Mouse (Mus musculus) heart, postnatal 14 days (tissue): Measurements from ENCODE around the gene Ubl5. TPM values are rescaled to one million over a fixed set of nuclear protein-coding genes. Genes with fewer than 3 reads are reported as not detected.
"Not testable (repeated sequence)": the region's sequence is repeated elsewhere in the genome, so short reads cannot be mapped to it uniquely, and the experiment has no call there.

Source experiments
- DNase-seq, 2 experiments: peaks; one replicate each; pipeline ENCODE4 v3.0.0; 2021 to 2022
- intact Hi-C: fragments of 180-260 bp; cut with DNase I; formaldehyde crosslinking; loops from one replicate; pipeline ENCODE4 v1.15.1; 2025
- long read RNA-seq, 2 experiments: library from polyadenylated mRNA; stranded (forward); transcript quantifications; one replicate each; pipeline ENCODE4 v2.0.0; 2021
- total RNA-seq, 2 experiments: library from RNA; stranded (reverse); gene quantifications; 2 replicates each; pipeline ENCODE4 v1.2.3; 2021

Ubl5 gene
- 100 to 1,000 TPM; 226 to 229 TPM for total RNA-seq
- long read RNA-seq, experiment 1, transcript Ubl5-201 (5 exons, 2,114 nt): major isoform, 55 of 59 reads
- long read RNA-seq, experiment 1, partial matches to known transcripts: 0 of 59 reads
- long read RNA-seq, experiment 1, other reads (novel, unspliced or antisense): 3 of 59 reads
- long read RNA-seq, experiment 2, transcript Ubl5-201 (5 exons, 2,114 nt): major isoform, 62 of 68 reads
- long read RNA-seq, experiment 2, partial matches to known transcripts: 1 of 68 reads
- long read RNA-seq, experiment 2, other reads (novel, unspliced or antisense): 3 of 68 reads

- intact Hi-C loops: loop anchor here (10.0 kb wide), 1 partner anchor 177 kb away; the partner anchor contains the start of gene Zfp26
- peak; percentile 80 to 87 for DNase-seq
Measured at GRCm38 (mm10) chr9:20642101-20642895, at the start of gene Ubl5. Gene Ubl5, plus strand, starts transcription at chr9:20642878.

- intact Hi-C loops: no loop called here
- DNase-seq: no peak
Measured at GRCm38 (mm10) chr9:20601270-20601669, 41.4 kb upstream of the Ubl5 start.

- intact Hi-C loops: no loop called here
- no peak for DNase-seq
Measured at GRCm38 (mm10) chr9:20606269-20606668, 36.4 kb upstream of the Ubl5 start.

- intact Hi-C loops: no loop called here
- peak; percentile 84 to 87 for DNase-seq
Measured at GRCm38 (mm10) chr9:20607100-20607974, 35.3 kb upstream of the Ubl5 start.

- intact Hi-C loops: no loop called here
- no peak for DNase-seq
Measured at GRCm38 (mm10) chr9:20609831-20610464, 32.7 kb upstream of the Ubl5 start.

GRCm38 (mm10) chr9:20611976-20612375 is 30.7 kb upstream of the Ubl5 start:
- intact Hi-C loops: no loop called here
- no peak for DNase-seq

GRCm38 (mm10) chr9:20616685-20617084 is 26.0 kb upstream of the Ubl5 start:
- intact Hi-C loops: no loop called here

GRCm38 (mm10) chr9:20631332-20631731 is 11.3 kb upstream of the Ubl5 start:
- no peak for DNase-seq
- intact Hi-C loops: no loop called here

More at GRCm38 (mm10) chr9:20616685-20617084, 26.0 kb upstream of the Ubl5 start:
- no peak for DNase-seq

GRCm38 (mm10) chr9:20635676-20636075 is 7.0 kb upstream of the Ubl5 start:
- intact Hi-C loops, DNase-seq: not testable (repeated sequence)

- intact Hi-C loops: no loop called here
- no peak for DNase-seq
Measured at GRCm38 (mm10) chr9:20636256-20636655, 6.4 kb upstream of the Ubl5 start.

- DNase-seq: no peak
- intact Hi-C loops: no loop called here
Measured at GRCm38 (mm10) chr9:20636790-20637189, 5.9 kb upstream of the Ubl5 start.

GRCm38 (mm10) chr9:20638552-20638951 is 4.1 kb upstream of the Ubl5 start:
- DNase-seq: no peak
- intact Hi-C loops: no loop called here

GRCm38 (mm10) chr9:20639486-20639885 is 3.2 kb upstream of the Ubl5 start:
- DNase-seq: no peak
- intact Hi-C loops: no loop called here

GRCm38 (mm10) chr9:20641501-20641900 is 1.2 kb upstream of the Ubl5 start:
- DNase-seq: no peak
- intact Hi-C loops: loop anchor here (10.0 kb wide), 1 partner anchor 177 kb away; the partner anchor contains the start of gene Zfp26

- DNase-seq: peak; percentile 83 to 89
- intact Hi-C loops: loop anchor here (10.0 kb wide), 1 partner anchor 178 kb away; the partner anchor contains the start of gene Zfp26
Measured at GRCm38 (mm10) chr9:20642896-20643466, 303 bp downstream of the Ubl5 start.

- no peak for DNase-seq
- intact Hi-C loops: loop anchor here (2.0 to 10.0 kb wide), 2 partner anchors 63 to 179 kb away; partner anchors contain the start of genes Zfp26 and Zfp846
Measured at GRCm38 (mm10) chr9:20643781-20644180, 1.1 kb downstream of the Ubl5 start.

GRCm38 (mm10) chr9:20644360-20645081 is 1.8 kb downstream of the Ubl5 start, which contains the start of gene Fbxl12:
Gene Fbxl12, minus strand, starts transcription at chr9:20644767.
- peak; percentile 69 to 79 for DNase-seq
- intact Hi-C loops: loop anchor here (2.0 to 10.0 kb wide), 2 partner anchors 64 to 180 kb away; partner anchors contain the start of genes Zfp26 and Zfp846

GRCm38 (mm10) chr9:20645121-20645520 is 2.4 kb downstream of the Ubl5 start:
- intact Hi-C loops: loop anchor here (2.0 to 10.0 kb wide), 2 partner anchors 64 to 180 kb away; partner anchors contain the start of genes Zfp26 and Zfp846
- no peak for DNase-seq
